Mouse (Mus musculus) intestine, embryonic 16.5 days (tissue): ENCODE data around the gene Mtmr12. TPM values are rescaled to one million over a fixed set of nuclear protein-coding genes. Genes with fewer than 3 reads are reported as not detected.

Source experiments
- ATAC-seq: fragments of 200-750 bp; cut with Nextera tagmentation; 2 replicates; pipeline ENCODE4 v1.8.0; 2017; ENCODE audit warnings: moderate TSS enrichment, moderate library complexity
- H3K27ac ChIP-seq: fragments of 300-500 bp; sonication (generic); 2 replicates; pipeline ENCODE4 v1.5.1; 2014; ENCODE audit warnings: mild to moderate bottlenecking, low read length
- H3K27me3 ChIP-seq: fragments of 300-500 bp; sonication (generic); replicated peaks from 2 replicates; pipeline ENCODE4 v1.6.1; 2014; ENCODE audit warnings: low read length, control low read depth, mixed read lengths; ENCODE audit not compliant: control insufficient read depth, insufficient read depth
- H3K36me3 ChIP-seq: fragments of 300-500 bp; sonication (generic); 2 replicates; pipeline ENCODE4 v1.6.1; 2014; ENCODE audit warnings: low read length, control low read depth; ENCODE audit not compliant: control insufficient read depth, insufficient read depth
- H3K4me1 ChIP-seq: fragments of 300-500 bp; sonication (generic); 2 replicates; pipeline ENCODE4 v1.6.1; 2014; ENCODE audit warnings: low read length, control low read depth, mixed read lengths; ENCODE audit not compliant: control insufficient read depth, insufficient read depth
- H3K4me2 ChIP-seq: fragments of 300-500 bp; sonication (generic); 2 replicates; pipeline ENCODE4 v1.6.1; 2014; ENCODE audit warnings: low read depth, low read length, control low read depth
- H3K4me3 ChIP-seq: fragments of 300-500 bp; sonication (generic); 2 replicates; pipeline ENCODE4 v1.5.1; 2014; ENCODE audit warnings: mild to moderate bottlenecking, low read length
- H3K9ac ChIP-seq: fragments of 300-500 bp; sonication (generic); 2 replicates; pipeline ENCODE4 v1.6.1; 2014; ENCODE audit warnings: low read depth, low read length
- H3K9me3 ChIP-seq: fragments of 300-500 bp; sonication (generic); 2 replicates; pipeline ENCODE4 v1.6.1; 2016; ENCODE audit warnings: low read length, control low read depth; ENCODE audit not compliant: control insufficient read depth
- WGBS: fragments of 180-500 bp; shearing (Covaris S2); extraction: QIAGEN DNeasy Blood & Tissue Kit; methylation state at CpG from one replicate; pipeline ENCODE4 v1.1.7; 2014; 5-methylcytosine and 5-hydroxymethylcytosine counted together
- polyA plus RNA-seq: library from polyadenylated mRNA; unstranded; fragments of >200 nt; fragmentation: Nextera tagmentation; extraction: Ambion mirVana; gene quantifications from 2 replicates; pipeline ENCODE4 v1.2.1, GENCODE M21; 2015

Gene Mtmr12
- polyA plus RNA-seq, 1 experiment from 2014 or later = 16.4 TPM

GRCm38 (mm10) chr15:12218583-12219382 is 14.0 kb downstream of the Mtmr12 start:
- peak; percentile 92 for ATAC-seq
- Histone ChIP-seq H3K9me3 (no peaks in the 10 kb centered on the region), H3K27ac (peak overlapping the region; percentile 75), H3K4me2 (no peak overlapping the region), H3K9ac (no peak overlapping the region), H3K27me3 (no peaks in the 10 kb centered on the region), H3K4me1 (peaks cover 61% of the 10 kb centered on the region), H3K36me3 (no peaks in the 10 kb centered on the region), H3K4me3 (no peak overlapping the region)
- WGBS = 67% methylated on average over 11 of the region's 11 CpGs

GRCm38 (mm10) chr15:12221131-12221530 is 16.3 kb downstream of the Mtmr12 start:
- Histone ChIP-seq H3K9me3 (no peaks in the 10 kb centered on the region), H3K36me3 (no peaks in the 10 kb centered on the region), H3K4me3 (no peak overlapping the region), H3K27me3 (no peaks in the 10 kb centered on the region), H3K9ac (no peak overlapping the region), H3K4me1 (peaks cover 54% of the 10 kb centered on the region), H3K4me2 (no peak overlapping the region), H3K27ac (0 out of 2 replicates have a peak overlapping the region, but pooled peaks have one; percentile 9)
- 85% methylated on average over 13 of the region's 13 CpGs for WGBS
- ATAC-seq = no peak

GRCm38 (mm10) chr15:12222564-12223302 is 17.9 kb downstream of the Mtmr12 start:
- Histone ChIP-seq H3K4me1 (peaks cover 56% of the 10 kb centered on the region), H3K36me3 (no peaks in the 10 kb centered on the region), H3K27me3 (no peaks in the 10 kb centered on the region), H3K4me2 (no peak overlapping the region), H3K4me3 (no peak overlapping the region), H3K27ac (peak overlapping the region; percentile 10; the same call in 1 of the 2 replicates), H3K9ac (no peak overlapping the region), H3K9me3 (no peaks in the 10 kb centered on the region)
- 45% methylated on average over 8 of the region's 8 CpGs for WGBS
- ATAC-seq = no peak

- H3K4me1 ChIP-seq = peaks cover 57% of the 10 kb centered on the region
Observed at GRCm38 (mm10) chr15:12223393-12223792, 18.6 kb downstream of the Mtmr12 start.

GRCm38 (mm10) chr15:12224239-12224638 is 19.4 kb downstream of the Mtmr12 start:
- peaks cover 56% of the 10 kb centered on the region for H3K4me1 ChIP-seq
- H3K9me3 ChIP-seq = no peaks in the 10 kb centered on the region
- WGBS = 98% methylated on average over 2 of the region's 2 CpGs
- no peak overlapping the region for H3K27ac ChIP-seq
- no peak overlapping the region for H3K9ac ChIP-seq
- no peak for ATAC-seq
- no peak overlapping the region for H3K4me2 ChIP-seq
- H3K36me3 ChIP-seq = no peaks in the 10 kb centered on the region
- H3K27me3 ChIP-seq = no peaks in the 10 kb centered on the region
- no peak overlapping the region for H3K4me3 ChIP-seq

More at GRCm38 (mm10) chr15:12223393-12223792, 18.6 kb downstream of the Mtmr12 start:
- H3K9ac ChIP-seq = no peak overlapping the region
- H3K27ac ChIP-seq = no peak overlapping the region
- H3K36me3 ChIP-seq = no peaks in the 10 kb centered on the region
- WGBS = 79% methylated on average over 6 of the region's 6 CpGs
- no peak overlapping the region for H3K4me2 ChIP-seq
- H3K27me3 ChIP-seq = no peaks in the 10 kb centered on the region
- no peaks in the 10 kb centered on the region for H3K9me3 ChIP-seq
- no peak overlapping the region for H3K4me3 ChIP-seq
- ATAC-seq = no peak

- no peaks in the 10 kb centered on the region for H3K9me3 ChIP-seq
- H3K27ac ChIP-seq = no peak overlapping the region
- peaks cover 54% of the 10 kb centered on the region for H3K4me1 ChIP-seq
- H3K4me2 ChIP-seq = no peak overlapping the region
- H3K9ac ChIP-seq = no peak overlapping the region
- no peaks in the 10 kb centered on the region for H3K36me3 ChIP-seq
- WGBS = 71% methylated on average over 4 of the region's 4 CpGs
- no peak overlapping the region for H3K4me3 ChIP-seq
- no peaks in the 10 kb centered on the region for H3K27me3 ChIP-seq
- ATAC-seq = no peak
Observed at GRCm38 (mm10) chr15:12225062-12225461, 20.2 kb downstream of the Mtmr12 start.

- H3K4me1 ChIP-seq = peaks cover 48% of the 10 kb centered on the region
- H3K36me3 ChIP-seq = no peaks in the 10 kb centered on the region
- H3K27me3 ChIP-seq = no peaks in the 10 kb centered on the region
- no peaks in the 10 kb centered on the region for H3K9me3 ChIP-seq
- no peak overlapping the region for H3K9ac ChIP-seq
- no peak for ATAC-seq
- H3K4me2 ChIP-seq = no peak overlapping the region
- no peak overlapping the region for H3K4me3 ChIP-seq
- WGBS = 93% methylated on average over 15 of the region's 15 CpGs
- no peak overlapping the region for H3K27ac ChIP-seq
Observed at GRCm38 (mm10) chr15:12226908-12227307, 22.1 kb downstream of the Mtmr12 start.

GRCm38 (mm10) chr15:12227355-12227754 is 22.5 kb downstream of the Mtmr12 start:
- no peak overlapping the region for H3K4me2 ChIP-seq
- ATAC-seq = no peak
- no peak overlapping the region for H3K27ac ChIP-seq
- peaks cover 48% of the 10 kb centered on the region for H3K4me1 ChIP-seq
- H3K9ac ChIP-seq = no peak overlapping the region
- no peak overlapping the region for H3K4me3 ChIP-seq
- WGBS = 69% methylated on average over 4 of the region's 4 CpGs
- no peaks in the 10 kb centered on the region for H3K36me3 ChIP-seq
- no peaks in the 10 kb centered on the region for H3K27me3 ChIP-seq
- no peaks in the 10 kb centered on the region for H3K9me3 ChIP-seq

- Histone ChIP-seq H3K9ac (no peak overlapping the region), H3K4me1 (peaks cover 46% of the 10 kb centered on the region), H3K27ac (peak overlapping the region; percentile 40), H3K36me3 (peaks cover 8% of the 10 kb centered on the region; the same call in 1 of the 2 replicates), H3K4me2 (no peak overlapping the region), H3K27me3 (no peaks in the 10 kb centered on the region), H3K4me3 (no peak overlapping the region), H3K9me3 (no peaks in the 10 kb centered on the region)
- 69% methylated on average over 10 of the region's 10 CpGs for WGBS
- ATAC-seq = peak; percentile 51
Observed at GRCm38 (mm10) chr15:12229603-12230242, 24.9 kb downstream of the Mtmr12 start.
